Comparison of ENCODE assay signal across 12 mouse cellular contexts in genomic region chr16:28906370-28907275, GRCm38 (mm10). TPM values are rescaled to one million over a fixed set of nuclear protein-coding genes. Genes with fewer than 3 reads are reported as not detected.
A peak's percentile ranks its signal among the peaks of the same experiment; 100 is the strongest.
DNase-seq lines count a peak whose midpoint lies in the region; ATAC-seq lines count a peak whose summit lies in the region.
"Had no signal": no experiment of that assay in that cellular context is flagged by ENCODE, and none has a peak within 500 bp of the region (broad histone marks: within the 10 kb centered on the region; RNA-seq: fewer than 3 reads in every experiment).

No protein-coding gene starts in this region.

- no peaks in the 10 kb centered on the region for H3K36me3 ChIP-seq in kidney, embryonic 16.5 days (ENCODE audit: insufficient read depth, low read length)
- H3K36me3 ChIP-seq in forebrain, embryonic 13.5 days (ENCODE audit: poor library complexity, severe bottlenecking) = no peaks in the 10 kb centered on the region

- no peaks in the 10 kb centered on the region for H3K27me3 ChIP-seq in kidney, embryonic 16.5 days (ENCODE audit: insufficient read depth, low read length)
- H3K27me3 ChIP-seq in forebrain, embryonic 13.5 days = no peaks in the 10 kb centered on the region

- H3K9me3 ChIP-seq in kidney, embryonic 16.5 days (ENCODE audit: low read length) = no peaks in the 10 kb centered on the region
- H3K9me3 ChIP-seq in forebrain, embryonic 13.5 days (replicated peaks) = no peaks in the 10 kb centered on the region

- no peak overlapping the region for H3K4me3 ChIP-seq in kidney, embryonic 16.5 days (ENCODE audit: low read length)
- no peak overlapping the region for H3K4me3 ChIP-seq in forebrain, embryonic 13.5 days
- H3K4me3 ChIP-seq: heart, adult 2 months had no signal

- intact Hi-C loops in gastrocnemius, postnatal 36 days (cut with DNase I) = loop anchor here (1.0 kb wide), 1 partner anchor 26 kb away; no protein-coding TSS in a partner anchor

- peak; percentile 30; the same call in 1 of the 2 replicates for ATAC-seq in kidney, embryonic 16.5 days (ENCODE audit: low FRiP score, low TSS enrichment)
- ATAC-seq in forebrain, embryonic 13.5 days = no peak

- H3K4me2 ChIP-seq in kidney, embryonic 16.5 days (replicated peaks; ENCODE audit: low read depth, low read length) = no peak overlapping the region
- H3K4me2 ChIP-seq in forebrain, embryonic 13.5 days = no peak overlapping the region

- WGBS in kidney, embryonic 16.5 days = 59% methylated on average over 7 of the region's 7 CpGs
- WGBS in forebrain, embryonic 13.5 days = 78% methylated on average over 7 of the region's 7 CpGs

- peak; percentile 18 for DNase-seq in gastrocnemius, adult 18-20 months (ENCODE audit: low spot score)
- no peak for DNase-seq in gastrocnemius, postnatal 36 days
- DNase-seq in NIH3T3 (ENCODE audit: low read depth) = peak; percentile 8
- peak; percentile 52 for DNase-seq in lung, postnatal 36 days
- DNase-seq in adrenal gland, adult 2 months = no peak
- no peak for DNase-seq in left cerebral cortex, adult 9 months (ENCODE audit: low spot score in 2 of 2)
- DNase-seq: cerebellum, adult 11-12 months; heart, adult 2 months; heart, postnatal 14 days had no signal

- no peak overlapping the region for H3K9ac ChIP-seq in kidney, embryonic 16.5 days (replicated peaks; ENCODE audit: low read length)
- no peak overlapping the region for H3K9ac ChIP-seq in forebrain, embryonic 13.5 days

- no peak overlapping the region; the same call in 1 of the 2 replicates for H3K27ac ChIP-seq in kidney, embryonic 16.5 days (ENCODE audit: low read length)
- H3K27ac ChIP-seq in forebrain, embryonic 13.5 days = no peak overlapping the region
- H3K27ac ChIP-seq: heart, adult 2 months had no signal

- H3K4me1 ChIP-seq in kidney, embryonic 16.5 days (ENCODE audit: insufficient read depth, low read length) = peaks cover 9% of the 10 kb centered on the region; the same call in 1 of the 2 replicates
- H3K4me1 ChIP-seq in forebrain, embryonic 13.5 days = no peaks in the 10 kb centered on the region

RNA-seq across cellular contexts. Expression of gene Mb21d2, which starts 22.9 kb away (rescaled TPM):
- total RNA-seq in gastrocnemius, adult 18-20 months (2021) = 10 to 100 TPM in 1 of 2 experiments, 1 to 10 TPM in 1; 10.0 to 13.4 TPM
- total RNA-seq in gastrocnemius, postnatal 36 days (2021) = 1 to 10 TPM; 7.1 to 8.7 TPM
- polyA plus RNA-seq in kidney, embryonic 16.5 days (2015; fragmentation: Nextera tagmentation; extraction: Ambion mirVana) = 5.6 and 5.9 TPM in 2 replicates
- 10 to 100 TPM; 10.0 to 11.6 TPM for total RNA-seq in adrenal gland, adult 2 months (2021)
- 11.9 and 14.1 TPM in 2 replicates for polyA plus RNA-seq in adrenal gland, adult 2 months (2012; rRNA removed)
- 4.4 and 5.4 TPM in 2 replicates for polyA plus RNA-seq in forebrain, embryonic 13.5 days (2015; fragmentation: Nextera tagmentation; extraction: Ambion mirVana)
- total RNA-seq: megakaryocyte progenitor cell, adult 5-6 weeks had no signal

Comparison
In these comparisons a context has a peak if more than half of its experiments do, and no peak if none do; other contexts are left out.
1. DNase-seq: peak in gastrocnemius, adult 18-20 months (single experiment), NIH3T3 (single experiment) and lung, postnatal 36 days (single experiment); none in gastrocnemius, postnatal 36 days (0 of 2), adrenal gland, adult 2 months (single experiment) and left cerebral cortex, adult 9 months (0 of 2).